Mouse (Mus musculus): ENCODE measurements around the gene Commd8. TPM values are rescaled to one million over a fixed set of nuclear protein-coding genes. Genes with fewer than 3 reads are reported as not detected.

Commd8 gene
- total and polyA plus RNA-seq, 2 experiments from 2014 or later = 66.2 to 158 TPM

GRCm38 (mm10) chr5:72172675-72173074 lies 4.7 kb upstream of the Commd8 start:
- 0 out of 2 replicates have a peak, but pooled peaks cover 4% of the 10 kb centered on the region for H3K4me1 ChIP-seq (ENCODE audit: insufficient read depth)
- no peaks in the 10 kb centered on the region for H3K27me3 ChIP-seq (ENCODE audit: insufficient read depth, low read length)
- H3K4me2 ChIP-seq (ENCODE audit: low read depth) = no peak overlapping the region
- no peaks in the 10 kb centered on the region for H3K36me3 ChIP-seq (ENCODE audit: insufficient read depth)
- no peak for ATAC-seq
- no peaks in the 10 kb centered on the region for H3K9me3 ChIP-seq (ENCODE audit: low read length)
- WGBS = 29% methylated on average over 3 of the region's 3 CpGs
- peak; percentile 31 for DNase-seq
- H3K9ac ChIP-seq = no peak overlapping the region
- H3K27ac ChIP-seq (ENCODE audit: low read depth, low read length) = no peak overlapping the region
- peak; percentile 60 for TF ChIP-seq CTCF (IDR thresholded peaks at IDR 0.05; ENCODE audit: low read depth)
- no peak overlapping the region for H3K4me3 ChIP-seq (ENCODE audit: low read depth, low read length)

- Histone ChIP-seq H3K27ac (ENCODE audit: low read depth, low read length) (no peak overlapping the region), H3K4me1 (ENCODE audit: insufficient read depth) (peaks cover 12% of the 10 kb centered on the region), H3K9me3 (ENCODE audit: low read length) (no peaks in the 10 kb centered on the region), H3K36me3 (ENCODE audit: insufficient read depth) (no peaks in the 10 kb centered on the region), H3K4me2 (ENCODE audit: low read depth) (no peak overlapping the region), H3K27me3 (ENCODE audit: insufficient read depth, low read length) (no peaks in the 10 kb centered on the region), H3K9ac (no peak overlapping the region), H3K4me3 (ENCODE audit: low read depth, low read length) (no peak overlapping the region)
- ATAC-seq (no peak), DNase-seq (no peak)
- TF ChIP-seq CTCF (IDR thresholded peaks at IDR 0.05; ENCODE audit: low read depth) = no peak
- 77% methylated on average over 6 of the region's 6 CpGs for WGBS
Measured at GRCm38 (mm10) chr5:72170067-72170466, 2.1 kb upstream of the Commd8 start.

- Histone ChIP-seq H3K9me3 (ENCODE audit: low read length) (no peaks in the 10 kb centered on the region), H3K9ac (no peak overlapping the region), H3K4me1 (ENCODE audit: insufficient read depth) (peaks cover 12% of the 10 kb centered on the region), H3K36me3 (ENCODE audit: insufficient read depth) (no peaks in the 10 kb centered on the region), H3K4me2 (ENCODE audit: low read depth) (peak overlapping the region; percentile 94), H3K27me3 (ENCODE audit: insufficient read depth, low read length) (no peaks in the 10 kb centered on the region), H3K27ac (ENCODE audit: low read depth, low read length) (no peak overlapping the region), H3K4me3 (ENCODE audit: low read depth, low read length) (peak overlapping the region; percentile 58)
- under 1% methylated on average over 4 of the region's 4 CpGs for WGBS
- TF ChIP-seq CTCF (IDR thresholded peaks at IDR 0.05; ENCODE audit: low read depth) = no peak
- DNase-seq (no peak), ATAC-seq (no peak; the same call in none of the 2 replicates)
Measured at GRCm38 (mm10) chr5:72168285-72168621, 264 bp upstream of the Commd8 start.

GRCm38 (mm10) chr5:72164386-72164785 lies 3.6 kb downstream of the Commd8 start:
- no peak overlapping the region for H3K9ac ChIP-seq
- H3K27me3 ChIP-seq (ENCODE audit: insufficient read depth, low read length) = no peaks in the 10 kb centered on the region
- H3K4me3 ChIP-seq (ENCODE audit: low read depth, low read length) = no peak overlapping the region
- no peak overlapping the region for H3K27ac ChIP-seq (ENCODE audit: low read depth, low read length)
- no peak; the same call in 1 of the 2 replicates for TF ChIP-seq CTCF (IDR thresholded peaks at IDR 0.05; ENCODE audit: low read depth)
- peaks cover 28% of the 10 kb centered on the region for H3K36me3 ChIP-seq (ENCODE audit: insufficient read depth)
- H3K4me2 ChIP-seq (ENCODE audit: low read depth) = no peak overlapping the region
- WGBS = 82% methylated on average over 7 of the region's 7 CpGs
- no peaks in the 10 kb centered on the region for H3K9me3 ChIP-seq (ENCODE audit: low read length)
- peaks cover 12% of the 10 kb centered on the region for H3K4me1 ChIP-seq (ENCODE audit: insufficient read depth)
- DNase-seq (no peak), ATAC-seq (no peak)

GRCm38 (mm10) chr5:72162855-72163254 lies 5.1 kb downstream of the Commd8 start:
- Histone ChIP-seq H3K36me3 (ENCODE audit: insufficient read depth) (peaks cover 37% of the 10 kb centered on the region), H3K9ac (no peak overlapping the region), H3K9me3 (ENCODE audit: low read length) (no peaks in the 10 kb centered on the region), H3K27ac (ENCODE audit: low read depth, low read length) (no peak overlapping the region), H3K4me2 (ENCODE audit: low read depth) (no peak overlapping the region), H3K27me3 (ENCODE audit: insufficient read depth, low read length) (no peaks in the 10 kb centered on the region), H3K4me3 (ENCODE audit: low read depth, low read length) (no peak overlapping the region), H3K4me1 (ENCODE audit: insufficient read depth) (peaks cover 12% of the 10 kb centered on the region)
- TF ChIP-seq CTCF (IDR thresholded peaks at IDR 0.05; ENCODE audit: low read depth) = no peak
- no peak for ATAC-seq
- WGBS = 88% methylated on average over 5 of the region's 5 CpGs
- DNase-seq = no peak

DNA sequence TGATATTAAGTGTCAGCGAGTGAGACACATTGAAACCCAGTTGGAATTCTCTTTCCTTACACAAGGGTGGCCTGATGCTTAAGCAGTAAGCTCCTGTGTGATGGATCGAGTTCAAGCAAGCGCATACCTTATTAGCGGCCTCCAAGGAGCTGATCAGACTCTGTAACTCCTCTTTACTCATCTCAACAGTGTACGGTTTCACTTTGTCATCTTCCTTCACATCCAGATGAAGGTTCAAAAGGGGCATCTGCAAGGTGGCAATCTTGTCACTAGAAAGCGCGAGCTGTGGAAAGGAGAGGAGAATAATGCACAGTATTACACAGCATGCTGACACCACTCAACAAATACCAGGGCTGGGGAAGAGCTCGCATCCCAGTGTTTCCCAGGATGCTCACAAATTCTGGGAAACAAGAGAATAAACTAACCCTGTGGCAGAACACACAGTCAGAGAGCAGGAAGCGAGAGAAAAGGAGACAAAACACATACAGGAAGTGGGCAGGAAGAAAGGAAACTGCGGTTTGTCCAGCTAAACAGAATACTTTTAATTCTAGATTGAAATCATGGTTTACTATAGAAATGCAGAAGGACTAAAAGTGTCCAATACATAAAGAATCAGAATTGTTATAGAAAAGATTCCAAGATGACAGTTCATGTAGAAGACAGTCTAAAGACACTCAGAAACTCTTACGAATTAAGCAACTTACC lies 7.1 kb downstream of the Commd8 start:
- Histone ChIP-seq H3K4me3 (ENCODE audit: low read depth, low read length) (no peak overlapping the region), H3K27me3 (ENCODE audit: insufficient read depth, low read length) (no peaks in the 10 kb centered on the region), H3K27ac (ENCODE audit: low read depth, low read length) (no peak overlapping the region), H3K9me3 (ENCODE audit: low read length) (no peaks in the 10 kb centered on the region), H3K9ac (no peak overlapping the region), H3K4me1 (ENCODE audit: insufficient read depth) (no peaks in the 10 kb centered on the region), H3K36me3 (ENCODE audit: insufficient read depth) (peaks cover 41% of the 10 kb centered on the region), H3K4me2 (ENCODE audit: low read depth) (no peak overlapping the region)
- DNase-seq = no peak
- no peak for ATAC-seq
- 92% methylated on average over 11 of the region's 11 CpGs for WGBS
- no peak for TF ChIP-seq CTCF (IDR thresholded peaks at IDR 0.05; ENCODE audit: low read depth)

- Histone ChIP-seq H3K9ac (no peak overlapping the region), H3K36me3 (ENCODE audit: insufficient read depth) (peaks cover 41% of the 10 kb centered on the region), H3K27me3 (ENCODE audit: insufficient read depth, low read length) (no peaks in the 10 kb centered on the region), H3K4me3 (ENCODE audit: low read depth, low read length) (no peak overlapping the region), H3K27ac (ENCODE audit: low read depth, low read length) (no peak overlapping the region), H3K4me1 (ENCODE audit: insufficient read depth) (no peaks in the 10 kb centered on the region), H3K4me2 (ENCODE audit: low read depth) (no peak overlapping the region), H3K9me3 (ENCODE audit: low read length) (no peaks in the 10 kb centered on the region)
- WGBS = 85% methylated on average over 6 of the region's 6 CpGs
- DNase-seq (no peak), ATAC-seq (no peak)
- TF ChIP-seq CTCF (IDR thresholded peaks at IDR 0.05; ENCODE audit: low read depth) = no peak
Measured at GRCm38 (mm10) chr5:72159537-72159936, 8.5 kb downstream of the Commd8 start.
